Mouse (Mus musculus): Measurements from ENCODE around the gene Des.

Des gene

DNA sequence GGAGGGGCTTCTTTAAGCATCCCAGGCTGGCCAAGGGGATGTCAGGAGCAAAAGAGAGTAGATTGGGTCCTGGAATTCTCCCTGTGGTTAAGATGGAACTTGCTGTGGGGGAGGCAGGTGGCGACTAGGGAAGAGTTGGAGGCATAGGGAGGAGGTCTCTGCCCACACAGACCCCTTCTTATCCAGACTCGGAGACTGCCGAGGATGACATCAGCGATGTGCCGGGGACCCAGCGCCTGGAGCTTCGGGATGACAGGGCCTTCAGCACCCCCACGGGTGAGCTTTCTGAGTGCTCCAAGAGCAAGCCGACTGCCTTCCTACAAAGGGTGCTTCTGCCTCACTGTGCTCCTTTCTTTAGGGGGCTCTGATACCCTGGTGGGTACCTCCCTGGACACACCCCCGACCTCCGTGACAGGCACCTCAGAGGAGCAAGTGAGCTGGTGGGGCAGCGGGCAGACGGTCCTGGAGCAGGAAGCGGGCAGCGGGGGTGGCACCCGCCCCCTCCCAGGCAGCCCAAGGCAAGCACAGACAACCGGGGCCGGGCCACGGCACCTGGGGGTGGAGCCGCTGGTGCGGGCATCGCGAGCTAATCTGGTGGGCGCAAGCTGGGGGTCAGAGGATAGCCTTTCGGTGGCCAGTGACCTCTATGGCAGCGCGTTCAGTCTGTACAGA lies 24.5 kb downstream of the Des start:
- DNase-seq (ENCODE audit: low read depth), result no peak

DNA sequence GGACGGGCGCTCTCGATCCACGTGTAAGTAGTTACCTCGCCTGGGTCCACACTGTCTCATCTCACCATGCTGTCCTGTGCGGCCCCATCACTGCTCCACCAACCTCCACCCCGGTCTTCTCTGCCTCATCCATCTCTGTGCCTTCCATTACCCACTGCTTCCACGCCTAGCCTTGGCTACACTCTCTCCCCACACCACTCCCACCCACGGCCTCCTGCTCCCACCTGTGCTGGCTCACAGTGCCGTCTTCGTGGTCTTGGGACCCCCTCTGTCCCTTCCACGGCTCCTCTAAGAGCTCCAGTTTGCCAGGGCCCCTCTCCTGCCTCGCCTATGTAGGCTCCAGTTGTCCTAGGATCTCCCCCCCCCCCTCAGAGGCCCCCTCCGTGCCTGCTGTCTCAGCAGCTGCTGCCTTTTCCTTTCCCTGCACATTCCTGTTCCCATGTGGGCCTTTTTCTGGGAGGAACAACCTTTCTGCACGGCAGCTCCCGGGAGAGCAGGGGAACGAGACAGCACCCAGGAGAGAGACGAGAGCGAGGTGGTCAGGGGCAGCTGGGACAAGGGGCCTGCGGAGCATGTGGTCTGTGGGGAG lies 25.1 kb downstream of the Des start:
- DNase-seq (ENCODE audit: low read depth), result no peak

DNA sequence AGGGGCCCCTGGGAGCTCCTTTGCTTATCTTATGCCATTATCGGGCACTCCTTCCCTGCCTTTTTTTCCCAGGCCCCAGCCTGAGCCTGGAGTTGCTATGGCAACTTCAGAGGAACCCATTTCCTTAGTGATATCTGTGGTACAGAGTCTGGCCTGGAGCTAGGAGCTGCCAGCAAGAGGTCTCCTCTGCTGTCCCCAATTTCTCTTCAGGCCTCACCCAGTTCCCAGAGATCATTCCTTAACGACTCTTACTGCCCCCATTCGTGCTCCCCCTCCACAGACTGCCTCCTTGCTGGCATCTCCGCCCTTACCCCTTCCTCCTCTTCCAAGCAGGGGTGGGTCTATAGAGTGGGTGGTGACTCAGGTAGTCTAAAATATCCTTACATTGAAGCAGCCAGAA lies 26.0 kb downstream of the Des start:
- no peak for DNase-seq (ENCODE audit: low read depth)

DNA sequence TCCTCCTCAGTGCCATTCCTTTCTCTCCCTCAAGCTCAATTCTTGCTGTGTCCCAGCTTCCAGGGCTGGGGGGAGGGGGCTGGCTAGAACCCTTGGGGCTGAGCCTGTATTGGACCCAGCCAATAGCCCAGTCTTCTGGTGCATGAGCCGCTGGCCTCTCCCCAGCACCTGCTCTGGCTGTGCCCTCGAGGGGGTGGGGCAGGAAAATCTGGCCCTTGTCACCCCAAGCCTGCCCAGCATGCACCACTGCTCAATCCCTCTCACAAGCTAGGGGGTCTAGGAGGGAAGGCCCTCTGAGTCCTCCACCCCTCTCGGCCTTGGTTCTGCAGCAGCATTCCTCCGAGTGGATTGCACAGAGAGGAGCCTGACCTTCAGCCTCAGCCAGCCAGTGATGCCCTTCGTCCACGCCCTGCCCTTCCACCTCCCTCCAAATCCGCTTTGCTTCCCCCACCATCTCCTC lies 27.4 kb downstream of the Des start:
- DNase-seq (ENCODE audit: low read depth), result no peak

DNA sequence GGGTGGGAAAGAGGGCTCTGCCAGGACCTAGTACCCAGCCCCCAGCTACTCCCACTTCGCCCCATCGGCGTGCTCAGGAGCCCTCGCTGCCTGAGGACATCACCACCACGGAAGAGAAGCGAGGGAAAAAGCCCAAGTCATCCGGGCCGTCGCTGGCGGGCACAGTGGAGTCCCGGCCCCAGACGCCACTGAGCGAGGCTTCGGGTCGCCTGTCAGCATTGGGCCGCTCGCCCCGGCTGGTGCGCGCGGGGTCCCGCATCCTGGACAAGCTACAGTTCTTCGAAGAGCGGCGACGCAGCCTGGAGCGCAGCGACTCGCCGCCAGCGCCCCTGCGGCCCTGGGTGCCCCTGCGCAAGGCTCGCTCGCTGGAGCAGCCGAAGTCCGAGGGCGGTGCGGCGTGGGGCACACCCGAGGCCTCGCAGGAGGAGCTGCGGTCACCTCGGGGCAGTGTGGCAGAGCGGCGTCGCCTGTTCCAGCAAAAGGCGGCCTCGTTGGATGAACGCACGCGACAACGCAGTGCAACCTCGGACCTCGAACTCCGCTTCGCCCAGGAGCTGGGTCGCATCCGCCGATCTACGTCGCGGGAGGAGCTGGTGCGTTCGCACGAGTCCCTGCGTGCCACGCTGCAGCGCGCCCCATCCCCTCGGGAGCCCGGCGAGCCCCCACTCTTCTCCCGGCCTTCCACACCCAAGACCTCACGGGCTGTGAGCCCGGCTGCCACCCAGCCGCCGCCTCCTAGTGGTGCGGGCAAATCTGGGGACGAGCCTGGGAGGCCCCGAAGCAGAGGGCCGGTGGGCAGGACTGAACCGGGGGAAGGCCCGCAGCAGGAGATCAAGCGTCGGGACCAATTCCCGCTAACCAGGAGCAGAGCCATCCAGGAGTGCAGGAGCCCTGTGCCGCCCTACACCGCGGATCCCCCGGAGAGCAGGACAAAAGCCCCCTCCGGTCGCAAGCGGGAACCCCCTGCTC lies 28.1 kb downstream of the Des start:
- DNase-seq (ENCODE audit: low read depth), result no peak

DNA sequence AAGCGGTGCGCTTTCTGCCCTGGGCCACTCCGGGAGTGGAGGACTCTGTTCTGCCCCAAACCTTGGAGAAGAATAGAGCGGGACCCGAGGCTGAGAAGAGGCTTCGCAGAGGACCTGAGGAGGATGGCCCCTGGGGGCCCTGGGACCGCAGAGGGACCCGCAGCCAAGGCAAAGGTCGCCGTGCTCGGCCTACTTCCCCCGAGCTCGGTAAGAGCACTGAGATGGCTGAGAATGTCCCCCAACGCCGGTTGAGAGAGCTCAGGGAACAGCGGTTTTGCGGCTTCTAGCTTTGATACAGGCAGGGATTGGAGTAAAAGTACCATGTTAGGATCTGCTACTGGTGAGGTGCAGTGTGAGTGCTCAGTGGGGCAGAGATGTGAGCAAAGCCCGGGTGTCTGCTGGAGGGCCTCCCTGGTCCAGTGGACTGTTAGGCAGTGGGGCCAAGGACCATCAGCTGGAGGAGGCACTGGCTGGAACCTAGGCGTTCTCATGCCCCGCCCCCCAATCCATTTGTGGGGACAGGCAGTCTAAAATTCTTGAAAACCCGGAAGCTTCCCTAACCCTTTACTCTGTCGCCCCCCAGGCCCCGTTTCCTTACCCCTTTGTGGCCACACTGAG lies 28.9 kb downstream of the Des start:
- no peak for DNase-seq (ENCODE audit: low read depth)

DNA sequence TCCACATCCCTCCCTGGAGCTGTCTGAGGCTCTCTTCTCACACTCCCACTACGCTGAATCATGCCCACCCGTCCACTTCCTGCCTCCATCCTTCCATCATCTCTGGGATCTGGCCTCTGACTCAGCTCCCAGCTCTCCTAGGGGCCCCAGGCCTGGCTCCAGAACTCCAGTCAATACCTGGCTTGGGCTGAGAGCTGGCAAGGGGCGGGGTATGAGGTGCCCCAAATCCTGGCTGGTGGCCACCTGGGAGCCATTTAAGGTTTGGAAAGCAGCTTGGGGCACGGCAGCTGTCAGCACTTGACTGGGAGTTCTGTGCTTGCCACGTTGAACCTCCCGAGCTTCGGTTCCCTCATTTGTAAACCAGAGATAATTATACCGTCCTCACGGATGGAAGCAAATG lies 33.0 kb downstream of the Des start:
- DNase-seq (ENCODE audit: low read depth), result no peak

DNA sequence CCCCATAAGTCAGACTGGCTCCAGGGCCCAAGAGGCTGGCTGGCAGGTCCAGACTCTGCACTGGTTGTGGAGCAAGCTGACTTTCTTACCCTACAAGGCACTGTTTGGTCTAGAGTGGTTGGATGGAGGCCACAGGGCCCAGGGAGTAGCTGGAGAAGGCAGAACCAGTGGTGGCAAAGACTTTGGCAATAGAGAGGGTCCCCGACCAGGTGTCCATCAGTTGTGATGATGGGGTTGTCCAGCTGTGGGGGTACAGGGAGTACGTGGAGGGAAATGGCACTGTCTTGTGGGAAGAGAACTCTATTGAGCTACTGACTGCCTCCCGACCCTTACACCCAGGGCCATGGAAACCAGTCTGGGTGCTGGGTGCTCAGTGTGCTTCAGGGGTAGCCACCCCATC lies 33.7 kb downstream of the Des start:
- DNase-seq (ENCODE audit: low read depth), result no peak

DNA sequence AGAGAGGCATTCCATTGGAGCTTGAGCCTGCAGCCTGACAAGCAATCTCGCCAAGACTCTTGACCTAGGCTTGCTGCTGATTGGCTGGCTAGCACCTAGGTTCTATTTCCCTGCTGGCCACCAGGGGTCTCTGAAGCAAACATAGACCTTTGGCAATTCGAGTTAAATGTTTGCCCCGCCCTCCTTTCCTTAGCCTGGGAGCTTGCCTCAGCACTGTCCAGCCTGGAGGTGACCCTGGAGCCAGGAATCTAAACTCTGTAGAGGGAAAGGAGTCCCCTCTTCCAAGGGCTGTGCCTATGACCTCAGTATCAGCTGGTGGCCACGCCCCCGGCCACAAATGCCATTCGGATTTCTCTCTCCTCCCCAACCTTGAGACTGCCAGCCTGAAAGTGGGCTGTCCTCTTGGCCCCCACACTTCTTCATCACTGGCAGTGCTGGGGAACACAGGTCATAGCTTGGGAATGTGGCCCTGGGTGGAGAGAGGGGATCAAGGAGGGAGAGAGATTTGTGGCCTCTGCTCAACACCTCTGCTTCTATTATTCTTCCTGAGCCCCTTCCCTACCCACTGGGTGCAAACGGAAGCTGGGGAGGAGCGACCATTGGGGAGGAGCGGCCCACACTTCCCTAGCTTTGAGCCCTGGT lies 38.8 kb downstream of the Des start:
- DNase-seq (ENCODE audit: low read depth), result peak; percentile 44

DNA sequence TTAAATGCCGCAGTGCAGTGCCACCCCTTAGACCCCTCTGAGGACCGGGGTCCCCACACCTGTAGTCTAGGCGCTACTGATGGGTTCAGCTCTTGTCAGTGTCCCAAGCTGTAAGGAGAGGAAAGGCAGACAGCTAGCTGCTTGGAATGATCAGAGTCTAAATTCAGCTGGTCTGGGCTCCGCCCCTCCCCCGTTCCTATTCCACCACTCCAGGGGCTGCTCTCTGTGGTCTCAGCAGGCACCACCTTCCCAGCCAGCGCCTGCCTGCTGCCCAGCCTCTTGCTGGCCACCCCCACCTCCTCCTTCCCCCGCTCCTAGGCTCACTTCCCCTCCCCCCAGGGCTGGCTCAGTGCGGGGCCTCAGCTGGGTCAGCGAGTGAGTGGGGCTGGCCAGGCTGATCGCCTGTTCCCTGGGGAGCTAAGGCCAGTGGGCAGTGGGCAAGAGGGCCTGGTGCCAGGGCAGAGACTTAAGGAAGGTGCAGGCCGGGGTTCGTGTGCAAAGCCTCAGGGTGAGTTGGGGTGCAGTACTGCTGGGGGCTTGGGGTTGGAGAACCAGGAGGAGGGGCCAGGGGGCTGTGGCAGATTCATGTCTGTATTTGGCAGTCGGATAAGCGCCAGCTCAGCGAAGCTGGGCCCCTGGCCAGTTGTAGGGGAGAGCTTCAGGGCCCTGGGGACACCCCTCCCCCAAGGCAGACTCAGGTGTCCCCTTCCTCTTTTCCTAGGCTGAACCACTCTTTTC lies 39.8 kb downstream of the Des start:
- DNase-seq (ENCODE audit: low read depth), result no peak

DNA sequence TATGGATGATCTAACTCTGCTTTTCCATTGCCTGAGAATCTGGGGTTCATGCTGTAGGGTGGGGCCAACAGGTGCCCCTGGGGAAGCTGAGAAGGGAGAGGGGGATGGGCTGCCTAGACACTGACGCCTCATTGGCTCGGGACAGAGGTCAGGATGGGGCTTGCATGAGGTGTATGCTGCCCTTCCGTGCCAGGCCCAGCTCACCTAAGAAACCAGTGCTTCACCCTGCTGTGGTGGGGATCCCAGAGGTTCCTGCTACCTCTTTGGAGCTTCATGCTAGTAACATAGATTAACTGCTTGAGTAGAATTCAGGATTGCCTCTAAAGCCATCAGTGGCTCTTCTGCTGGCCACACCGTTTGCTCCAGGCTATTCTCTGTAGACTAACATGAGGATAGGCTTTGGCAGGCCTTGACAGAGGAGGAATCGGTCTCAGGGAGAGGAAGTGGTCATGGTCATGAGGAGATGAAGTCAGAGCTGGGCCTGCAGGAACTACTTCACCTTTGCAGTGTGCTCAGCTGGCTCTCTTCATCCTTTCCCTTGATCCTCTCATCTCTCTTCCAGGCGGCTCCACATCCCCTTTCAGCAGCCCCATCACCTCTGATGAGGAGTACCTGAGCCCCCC lies 40.5 kb downstream of the Des start:
- no peak for DNase-seq (ENCODE audit: low read depth)

DNA sequence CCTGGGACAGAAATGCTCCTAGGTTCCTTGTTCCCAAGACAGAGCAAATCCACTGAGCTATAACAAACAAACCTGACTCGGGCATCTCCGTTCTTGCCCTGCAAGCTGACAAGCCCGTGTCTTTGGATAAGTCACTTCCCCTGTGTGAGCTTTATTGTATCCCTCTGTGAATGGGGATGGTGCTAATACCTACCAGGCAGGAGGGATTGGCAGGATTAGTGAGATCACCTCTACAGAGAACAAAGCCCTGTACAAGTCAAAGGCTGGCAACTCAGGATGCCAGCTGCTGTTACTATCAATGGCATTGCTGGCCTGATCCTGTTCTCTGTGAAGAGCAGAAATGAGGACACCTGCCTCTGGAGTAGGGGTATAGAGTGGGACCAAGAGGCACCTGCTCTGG lies 45.4 kb downstream of the Des start:
- DNase-seq (ENCODE audit: low read depth), result no peak

DNA sequence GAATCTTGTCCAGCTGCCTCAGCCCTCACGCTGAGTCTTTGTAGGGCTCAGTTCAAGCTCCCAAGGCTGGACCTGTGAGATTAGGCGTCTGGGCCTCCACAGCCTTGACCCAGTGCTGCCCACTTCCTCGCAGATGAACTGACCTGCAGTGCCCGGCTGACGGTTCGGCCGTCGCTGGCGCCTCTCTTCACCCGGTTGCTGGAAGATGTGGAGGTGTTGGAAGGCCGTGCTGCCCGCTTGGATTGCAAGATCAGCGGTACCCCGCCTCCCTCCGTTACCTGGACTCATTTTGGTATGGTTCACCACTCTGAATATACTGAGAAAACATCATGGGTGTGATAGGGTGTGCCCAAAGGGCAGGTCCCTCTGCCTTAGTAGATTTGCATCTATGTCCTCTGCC lies 46.0 kb downstream of the Des start:
- DNase-seq (ENCODE audit: low read depth), result no peak

DNA sequence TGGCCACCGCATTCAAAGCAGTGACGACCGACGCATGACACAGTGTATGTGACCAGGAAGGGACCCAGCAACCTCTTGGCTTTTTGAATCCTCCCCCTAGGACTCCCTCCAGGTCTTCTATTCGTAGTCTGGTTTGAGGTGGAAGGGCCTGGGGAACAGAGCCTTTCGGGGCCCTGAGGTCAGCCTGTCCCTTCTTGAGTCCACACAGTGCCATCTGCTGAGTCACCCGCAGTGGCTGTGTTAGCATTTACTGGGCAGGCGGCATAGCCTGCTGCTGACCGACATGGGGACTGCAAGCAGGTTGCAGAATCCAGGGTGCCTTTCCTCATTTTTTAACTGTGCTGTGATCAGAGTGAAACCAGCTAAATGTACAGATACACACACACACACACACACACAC lies 46.9 kb downstream of the Des start:
- DNase-seq (ENCODE audit: low read depth), result no peak

DNA sequence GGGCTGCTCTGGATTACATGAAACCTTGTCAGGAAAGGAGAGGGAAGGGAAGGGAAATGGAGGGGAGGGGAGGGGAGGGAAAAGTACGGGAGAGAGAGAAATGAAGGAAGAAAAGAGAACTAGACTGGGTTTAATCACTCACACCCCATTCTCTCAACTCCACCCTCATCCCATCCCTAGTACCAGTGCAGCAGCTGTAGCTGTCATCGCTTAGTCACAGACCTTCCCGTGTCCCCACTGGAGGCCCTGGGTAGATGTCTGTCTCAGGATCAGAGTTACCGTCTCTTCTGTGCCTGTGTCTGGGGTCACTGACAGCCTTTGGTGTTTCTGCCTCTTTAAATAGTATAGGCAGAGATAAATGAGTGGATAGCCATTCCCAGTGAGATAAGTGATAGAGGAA lies 48.1 kb downstream of the Des start:
- no peak for DNase-seq (ENCODE audit: low read depth)

DNA sequence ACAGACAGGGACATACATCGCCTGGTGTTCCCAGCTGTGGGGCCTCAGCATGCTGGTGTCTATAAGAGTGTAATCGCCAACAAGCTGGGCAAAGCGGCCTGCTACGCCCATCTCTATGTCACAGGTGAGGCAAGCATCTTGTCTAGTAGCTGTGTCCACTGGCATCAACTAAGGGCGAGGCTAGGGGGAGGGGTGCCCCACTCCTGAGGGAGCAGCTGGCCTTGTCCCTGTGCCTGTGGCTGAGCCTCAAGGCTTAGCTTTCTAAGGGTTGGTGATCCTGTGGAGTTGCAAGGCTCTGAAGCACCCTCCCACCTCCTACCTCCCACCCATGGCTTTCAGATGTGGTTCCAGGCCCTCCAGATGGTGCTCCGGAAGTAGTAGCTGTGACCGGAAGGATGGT lies 49.8 kb downstream of the Des start:
- DNase-seq (ENCODE audit: low read depth), result no peak

DNA sequence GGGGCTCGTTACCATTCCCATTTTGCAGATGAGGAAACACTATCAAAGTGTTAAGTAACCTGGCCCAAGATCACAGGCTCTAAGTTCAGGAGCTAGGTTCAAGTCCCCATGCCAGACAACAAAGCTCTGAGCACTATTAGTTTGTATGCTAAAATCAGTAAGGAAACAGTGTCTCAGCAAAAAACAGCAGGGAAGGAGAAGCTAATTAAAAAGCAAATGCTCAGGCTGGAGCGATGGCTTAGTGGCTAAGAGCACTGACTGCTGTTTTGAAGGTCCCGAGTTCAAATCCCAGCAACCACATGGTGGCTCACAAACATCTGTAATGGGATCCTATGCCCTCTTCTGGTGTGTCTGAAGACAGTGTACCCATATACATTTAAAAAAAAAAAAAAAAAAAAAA lies 52.1 kb downstream of the Des start:
- DNase-seq (ENCODE audit: low read depth), result no peak

DNA sequence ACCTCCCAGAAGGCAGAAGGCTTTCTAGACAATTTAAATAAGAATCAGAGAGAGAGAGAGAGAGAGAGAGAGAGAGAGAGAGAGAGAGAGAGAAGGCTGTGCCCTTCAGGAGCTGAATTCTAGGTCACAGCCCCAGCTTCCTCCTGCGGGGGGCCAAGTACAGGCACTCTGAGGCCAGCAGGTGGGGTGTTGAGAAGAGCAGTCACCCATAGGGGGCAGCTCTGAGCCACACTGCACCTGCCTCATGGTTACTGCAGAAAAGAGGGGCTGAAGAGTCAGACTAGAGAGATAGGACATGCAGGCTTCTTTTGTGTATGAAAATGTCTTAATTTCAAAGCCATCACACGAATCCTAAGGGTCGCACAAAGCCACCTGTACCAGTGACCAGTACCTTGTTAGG lies 53.6 kb downstream of the Des start:
- no peak for DNase-seq (ENCODE audit: low read depth)
